Mouse (Mus musculus): ENCODE measurements around the gene Bnc2.

DNA sequence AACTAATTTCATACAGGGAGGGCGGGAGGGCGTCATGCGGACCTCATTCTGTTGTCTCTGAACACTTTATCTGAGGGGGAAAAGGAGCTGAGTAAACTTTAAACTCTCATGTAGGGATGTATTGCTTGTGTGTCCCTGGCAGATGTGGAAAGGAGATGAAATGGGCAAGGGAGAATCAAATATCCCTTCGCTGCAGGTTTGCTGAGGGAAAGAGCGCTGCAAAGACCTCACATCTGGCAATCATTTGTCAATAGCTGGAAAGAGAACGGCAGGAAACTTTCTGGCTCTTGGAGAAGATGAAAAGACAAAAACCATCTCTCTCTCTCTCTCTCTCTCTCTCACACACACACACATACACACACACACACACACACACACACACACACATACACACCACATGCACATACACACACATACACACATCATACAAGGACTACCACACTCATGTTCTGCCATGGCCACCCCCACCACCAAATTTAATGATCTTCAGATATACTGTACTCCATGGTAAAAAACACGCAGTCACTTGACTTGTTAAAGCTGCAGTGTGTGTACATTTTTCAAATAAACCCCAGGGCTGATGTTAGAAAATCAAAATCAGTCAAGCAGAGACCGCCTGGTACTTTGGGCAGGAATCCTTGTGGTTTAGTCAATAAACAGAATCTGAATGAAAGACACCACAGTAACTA, 172.3 kb downstream of the Bnc2 start:
- TF ChIP-seq POLR2A (IDR thresholded peaks at IDR 0.05; ENCODE audit: borderline replicate concordance, low read depth, low read length): no peak
- no peak for TF ChIP-seq CTCF (IDR thresholded peaks at IDR 0.05; ENCODE audit: low read depth, low read length)
